In the genomic region with DNA sequence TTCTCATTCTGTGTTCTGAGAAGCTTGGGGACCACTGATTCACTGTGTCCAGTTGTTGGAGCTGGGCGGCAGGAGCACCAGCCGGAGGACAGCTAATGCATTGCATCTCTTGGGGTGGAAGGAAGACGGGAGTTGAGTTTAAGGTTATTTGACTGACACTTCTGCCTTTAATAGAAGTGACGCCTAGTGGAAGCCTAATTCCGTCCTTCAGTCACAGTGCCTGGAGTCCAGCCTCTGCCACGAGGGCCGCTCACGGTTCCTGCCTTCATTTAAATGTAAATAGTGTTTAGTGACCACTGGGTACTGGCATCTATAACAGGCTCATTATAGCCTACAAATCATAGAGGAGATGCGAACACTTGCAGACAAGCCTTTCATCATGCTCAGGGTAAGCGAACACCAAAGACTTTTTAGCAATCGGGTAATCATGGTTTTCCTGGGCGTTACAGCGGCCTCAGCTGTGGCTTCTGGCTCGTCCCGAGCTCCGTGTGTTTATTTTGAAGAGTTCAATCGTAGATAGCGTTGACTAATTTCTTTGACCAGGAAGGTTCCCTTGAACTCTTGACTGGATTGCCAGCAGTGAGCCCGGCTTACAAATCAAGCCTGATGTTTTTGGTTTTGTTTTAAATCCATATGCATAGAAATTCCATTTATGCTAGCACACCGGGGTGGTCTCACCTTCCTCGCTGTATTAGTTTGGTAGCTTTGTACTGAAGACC, we compare ENCODE assay signal across 18 mouse cellular contexts. TPM values are rescaled to one million over a fixed set of nuclear protein-coding genes. Genes with fewer than 3 reads are reported as not detected.
DNase-seq lines count a peak whose midpoint lies in the region; ATAC-seq and TF ChIP-seq lines count a peak whose summit lies in the region.
"Had no signal": no experiment of that assay in that cellular context is flagged by ENCODE, and none has a peak within 500 bp of the region (broad histone marks: within the 10 kb centered on the region; RNA-seq: fewer than 3 reads in every experiment).

No protein-coding gene starts in this region.

- H3K27ac ChIP-seq in heart, embryonic 10.5 days = peak overlapping the region; percentile 77; the same call in 1 of the 2 replicates
- H3K27ac ChIP-seq in liver, adult 2 months (replicated peaks; ENCODE audit: insufficient read depth, low read depth, low read length) = no peak overlapping the region
- no peak overlapping the region for H3K27ac ChIP-seq in liver, embryonic 11.5 days (ENCODE audit: low read depth, low read length)
- peak overlapping the region; percentile 98 for H3K27ac ChIP-seq in olfactory bulb, adult 2 months (ENCODE audit: insufficient read depth, low read depth, low read length)
- H3K27ac ChIP-seq: hindbrain, embryonic 15.5 days had no signal

- peaks cover 74% of the 10 kb centered on the region for H3K4me1 ChIP-seq in heart, embryonic 10.5 days
- H3K4me1 ChIP-seq in liver, adult 2 months (ENCODE audit: control insufficient read depth, insufficient read depth, low read length) = 0 out of 2 replicates have a peak, but pooled peaks cover 2% of the 10 kb centered on the region
- peaks cover 22% of the 10 kb centered on the region for H3K4me1 ChIP-seq in liver, embryonic 11.5 days (replicated peaks; ENCODE audit: control insufficient read depth, insufficient read depth, low read length)
- H3K4me1 ChIP-seq in olfactory bulb, adult 2 months (ENCODE audit: control insufficient read depth, insufficient read depth, low read length) = peaks cover 43% of the 10 kb centered on the region

- H3K79me2 ChIP-seq in liver, adult 2 months (ENCODE audit: control insufficient read depth, insufficient read depth, low read length) = peaks cover 4% of the 10 kb centered on the region; the same call in 1 of the 2 replicates

- H3K9me3 ChIP-seq in heart, embryonic 10.5 days = no peaks in the 10 kb centered on the region
- no peaks in the 10 kb centered on the region for H3K9me3 ChIP-seq in liver, embryonic 11.5 days (ENCODE audit: control insufficient read depth, low read length)
- H3K9me3 ChIP-seq: hindbrain, embryonic 15.5 days had no signal

- no peak for TF ChIP-seq CTCF in liver, adult 2 months (IDR thresholded peaks at IDR 0.05; ENCODE audit: low read depth, low read length)
- no peak for TF ChIP-seq CTCF in olfactory bulb, adult 2 months (IDR thresholded peaks at IDR 0.05; ENCODE audit: insufficient read depth, low read depth, low read length)

- peaks cover 7% of the 10 kb centered on the region; the same call in 1 of the 2 replicates for H3K36me3 ChIP-seq in heart, embryonic 10.5 days
- H3K36me3 ChIP-seq in liver, adult 2 months (ENCODE audit: control insufficient read depth, insufficient read depth, low read length) = no peaks in the 10 kb centered on the region
- no peaks in the 10 kb centered on the region for H3K36me3 ChIP-seq in liver, embryonic 11.5 days (ENCODE audit: control insufficient read depth, insufficient read depth, low read length)
- H3K36me3 ChIP-seq: hindbrain, embryonic 15.5 days had no signal

- 79% methylated on average over 21 of the region's 21 CpGs for WGBS in heart, embryonic 10.5 days
- 52% methylated on average over 21 of the region's 21 CpGs for WGBS in liver, adult 2 months
- WGBS in liver, embryonic 11.5 days = 73% methylated on average over 21 of the region's 21 CpGs
- 49% methylated on average over 21 of the region's 21 CpGs for WGBS in olfactory bulb, adult 2 months

- no peak overlapping the region for H3K4me2 ChIP-seq in liver, embryonic 11.5 days
- H3K4me2 ChIP-seq: hindbrain, embryonic 15.5 days had no signal

- peak; percentile 31 for DNase-seq in adrenal gland, adult 2 months
- DNase-seq in adrenal gland, postnatal 4 days (ENCODE audit: low spot score in 2 of 2) = no peak
- no peak for DNase-seq in heart, embryonic 10.5 days (ENCODE audit: low spot score)
- DNase-seq in heart, adult 18-20 months = no peak
- peak; percentile 61 for DNase-seq in liver, adult 2 months (ENCODE audit: extremely low read depth, low read depth, low spot score)
- DNase-seq in liver, embryonic 11.5 days (ENCODE audit: low spot score) = no peak
- DNase-seq in neural tube, embryonic 10.5 days (ENCODE audit: extremely low spot score, low spot score) = no peak
- DNase-seq: adrenal gland, postnatal 14 days; cerebellum, adult 9-11 months; heart, adult 11 months; kidney, adult 2 months; kidney, postnatal 14 days; layer of hippocampus, postnatal 36 days; retina, postnatal 1 day; right cerebral cortex, postnatal 25 days; thymus, postnatal 36 days had no signal

- ATAC-seq in liver, embryonic 11.5 days (replicated peaks; ENCODE audit: low FRiP score) = no peak

- TF ChIP-seq POLR2A in liver, adult 2 months (IDR thresholded peaks at IDR 0.05; ENCODE audit: extremely low read depth, insufficient read depth, low read length) = no peak
- no peak for TF ChIP-seq POLR2A in olfactory bulb, adult 2 months (IDR thresholded peaks at IDR 0.05; ENCODE audit: insufficient read depth, low read depth, low read length)

- no peak overlapping the region for H3K4me3 ChIP-seq in heart, embryonic 10.5 days
- H3K4me3 ChIP-seq in liver, adult 2 months (ENCODE audit: insufficient read depth, low read depth, low read length) = no peak overlapping the region
- H3K4me3 ChIP-seq in liver, embryonic 11.5 days (ENCODE audit: low read depth, low read length) = no peak overlapping the region
- H3K4me3 ChIP-seq in olfactory bulb, adult 2 months (ENCODE audit: insufficient read depth, low read depth, low read length) = no peak overlapping the region
- H3K4me3 ChIP-seq: hindbrain, embryonic 15.5 days had no signal

- H3K9ac ChIP-seq in liver, adult 2 months (ENCODE audit: low read depth, low read length) = no peak overlapping the region
- no peak overlapping the region for H3K9ac ChIP-seq in liver, embryonic 11.5 days (ENCODE audit: low read depth, low read length)
- H3K9ac ChIP-seq: hindbrain, embryonic 15.5 days had no signal

- no peaks in the 10 kb centered on the region for H3K27me3 ChIP-seq in heart, embryonic 10.5 days (ENCODE audit: insufficient read depth, poor library complexity, severe bottlenecking)
- H3K27me3 ChIP-seq in liver, adult 2 months (ENCODE audit: control insufficient read depth, insufficient read depth, low read length) = no peaks in the 10 kb centered on the region
- H3K27me3 ChIP-seq in liver, embryonic 11.5 days (replicated peaks; ENCODE audit: control insufficient read depth, insufficient read depth, low read length) = no peaks in the 10 kb centered on the region
- H3K27me3 ChIP-seq: hindbrain, embryonic 15.5 days had no signal

RNA-seq across cellular contexts. Expression of gene Ano6, which starts 10.8 kb away (rescaled TPM):
- 10 to 100 TPM; 69.6 to 90.3 TPM for total RNA-seq in adrenal gland, adult 2 months (2021)
- polyA plus RNA-seq in adrenal gland, adult 2 months (2012; rRNA removed) = 20.6 and 28.6 TPM in 2 replicates
- 10 to 100 TPM; 72.2 to 75.9 TPM for total RNA-seq in adrenal gland, postnatal 4 days (2021)
- polyA plus RNA-seq in heart, embryonic 10.5 days (2016; fragmentation: Nextera tagmentation; extraction: Ambion mirVana) = 40.8 and 44.4 TPM in 2 replicates
- total RNA-seq in heart, adult 18-20 months (2021) = 10 to 100 TPM; 15.9 to 18.3 TPM
- 4.1 and 6.3 TPM in 2 replicates for total RNA-seq in liver, adult 2 months (2014; rRNA removed)
- polyA plus RNA-seq in liver, adult 2 months (2012; rRNA removed) = 1.9 and 3.3 TPM in 2 replicates
- polyA plus RNA-seq in liver, embryonic 11.5 days (2014; fragmentation: Nextera tagmentation; extraction: Ambion mirVana) = 28.3 and 30.1 TPM in 2 replicates
- polyA plus RNA-seq in olfactory bulb, adult 2 months (2012; ENCODE audit: insufficient read depth, insufficient read length, low replicate concordance, missing spikeins) = not detected in 2 replicates

Comparison
In these comparisons a context has a peak if more than half of its experiments do, and no peak if none do; other contexts are left out.
1. DNase-seq: peak in adrenal gland, adult 2 months (single experiment) and liver, adult 2 months (single experiment); none in adrenal gland, postnatal 4 days (0 of 2), heart, embryonic 10.5 days (single experiment), heart, adult 18-20 months (0 of 2), liver, embryonic 11.5 days (single experiment) and neural tube, embryonic 10.5 days (single experiment).
2. H3K27ac ChIP-seq: peak in heart, embryonic 10.5 days (single experiment) and olfactory bulb, adult 2 months (single experiment); none in liver, adult 2 months (single experiment) and liver, embryonic 11.5 days (single experiment).